Mouse (Mus musculus) yolk sac, embryonic 10.5 days (tissue): Measurements from ENCODE around the gene BC030870.
A peak's percentile ranks its signal among the peaks of the same experiment; 100 is the strongest.

Experiments used
- DNase-seq: peaks from one replicate; pipeline ENCODE4 v3.0.0-alpha.2; 2017; ENCODE audit warnings: low spot score

Gene BC030870

GRCm38 (mm10) chr8:65080731-65081130 lies 48.6 kb downstream of the BC030870 start:
- no peak for DNase-seq

GRCm38 (mm10) chr8:65074733-65075132 lies 54.6 kb downstream of the BC030870 start, which contains the start of gene Gm10663:
Gene Gm10663 (plus strand): TSS chr8:65075033.
- no peak for DNase-seq

DNA sequence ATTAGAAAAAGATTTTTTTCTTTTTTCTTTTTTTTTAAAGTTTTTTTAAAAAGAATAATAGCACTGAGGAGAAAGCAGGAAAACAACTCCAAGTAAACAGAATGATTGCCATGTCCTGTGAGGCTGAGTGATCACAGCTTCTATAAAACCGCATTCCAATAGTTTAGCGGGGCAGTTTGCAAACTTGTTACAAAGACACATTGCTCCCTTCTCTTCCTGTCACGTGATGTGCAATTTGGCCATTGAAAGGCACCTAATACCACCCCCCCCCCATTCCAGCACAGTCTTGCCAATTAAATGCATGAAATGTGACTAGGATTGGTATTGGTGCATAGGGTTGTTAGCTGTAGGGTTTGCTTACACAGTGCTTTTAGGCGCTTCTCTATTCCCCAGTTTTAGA lies 58.4 kb downstream of the BC030870 start:
- DNase-seq: no peak

DNA sequence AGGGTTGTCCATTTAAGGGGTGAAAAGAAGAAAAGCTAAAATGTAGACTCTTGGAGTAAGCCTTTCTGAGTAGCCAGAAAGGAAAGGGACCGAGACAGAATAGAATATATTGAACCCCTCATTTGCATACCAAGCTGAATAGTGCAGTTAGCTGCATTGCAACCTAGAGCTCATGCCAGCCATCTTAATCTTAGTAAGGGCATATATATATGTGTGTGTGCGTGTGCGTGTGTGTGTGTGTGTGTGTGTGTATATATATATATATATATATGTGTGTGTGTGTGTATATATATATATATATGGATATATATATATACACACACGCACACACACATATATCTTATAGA lies 60.9 kb downstream of the BC030870 start:
- no peak for DNase-seq

GRCm38 (mm10) chr8:65067694-65068472 lies 61.5 kb downstream of the BC030870 start:
- DNase-seq: no peak

- no peak for DNase-seq
Measured at GRCm38 (mm10) chr8:65067031-65067430, 62.3 kb downstream of the BC030870 start.

- no peak for DNase-seq
Measured at GRCm38 (mm10) chr8:65065622-65066021, 63.7 kb downstream of the BC030870 start.

DNA sequence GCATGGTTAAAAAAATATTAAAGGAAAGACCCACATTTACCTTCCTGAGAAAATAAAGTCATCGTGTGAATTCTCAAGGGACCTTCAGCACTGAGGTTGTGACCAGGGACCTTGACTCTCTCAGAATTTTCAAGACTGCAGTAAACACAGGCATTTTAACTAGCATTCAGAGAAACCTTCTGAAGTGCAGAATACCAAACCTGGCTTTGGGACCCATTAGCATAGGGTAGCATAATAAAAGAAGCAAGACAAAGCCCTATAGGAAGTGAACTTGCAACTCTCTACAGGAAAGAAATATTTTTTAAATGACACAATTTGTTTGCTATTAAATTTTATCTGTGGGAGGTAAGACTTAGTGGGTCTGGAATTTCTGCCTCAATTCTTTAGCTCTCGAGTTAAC lies 65.3 kb downstream of the BC030870 start:
- no peak for DNase-seq

DNA sequence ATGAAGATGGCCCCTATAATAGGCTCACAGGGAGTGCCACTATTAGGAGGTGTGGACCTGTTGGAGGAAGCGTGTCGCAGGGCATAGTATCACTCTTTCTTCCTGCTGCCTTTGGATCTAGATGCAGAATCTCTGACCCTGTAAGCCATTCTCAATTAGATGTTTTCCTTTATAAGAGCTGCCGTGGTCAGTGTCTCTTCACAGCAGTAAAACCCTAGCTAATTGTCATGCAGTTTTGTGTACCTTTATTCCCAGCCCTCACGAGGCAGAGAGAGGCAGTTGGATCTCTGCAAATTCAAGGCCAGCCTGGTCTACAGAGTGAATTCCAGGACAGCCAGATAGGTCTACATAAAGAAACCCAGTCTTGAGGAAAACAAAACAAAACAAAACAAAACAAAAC lies 67.2 kb downstream of the BC030870 start:
- no peak for DNase-seq

DNA sequence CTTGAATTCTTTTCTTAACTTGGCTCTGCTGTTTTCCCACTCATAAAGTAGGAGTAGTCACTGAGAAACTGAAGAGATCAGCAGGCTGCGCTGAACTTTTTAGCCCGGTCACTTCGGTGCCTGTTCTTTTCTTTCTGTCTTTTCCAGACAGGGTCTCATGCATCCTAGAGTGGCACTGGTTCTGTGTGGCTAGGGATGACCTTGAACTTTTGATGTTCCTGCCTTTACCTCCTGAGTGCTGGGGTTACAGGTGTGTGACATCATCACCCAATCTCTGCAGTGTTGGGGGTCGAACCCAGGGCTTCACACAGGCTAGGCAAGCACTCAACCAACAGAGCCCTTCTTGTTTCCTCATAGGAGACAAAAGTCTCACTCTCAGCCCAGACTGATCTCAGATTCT lies 72.6 kb downstream of the BC030870 start:
- no peak for DNase-seq

DNA sequence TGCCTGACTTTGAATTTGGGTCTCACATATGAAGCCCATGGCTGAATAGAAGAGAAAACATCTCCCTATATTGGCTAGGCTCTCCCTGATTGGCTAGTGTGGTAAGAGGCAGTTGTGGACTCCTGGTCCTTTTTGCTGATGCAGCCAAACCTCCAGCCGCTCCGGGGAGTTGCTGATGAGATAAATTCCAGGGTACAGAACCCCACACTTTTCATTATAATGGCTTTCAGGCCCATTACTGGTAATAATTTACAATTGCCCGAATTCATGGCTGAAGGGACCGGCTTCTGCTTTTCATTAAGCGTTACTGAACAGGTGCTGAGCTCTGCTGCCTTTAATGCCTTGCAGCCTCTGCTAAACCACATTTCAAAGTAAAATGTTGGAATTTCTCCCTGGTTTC lies 75.4 kb downstream of the BC030870 start:
- no peak for DNase-seq

DNA sequence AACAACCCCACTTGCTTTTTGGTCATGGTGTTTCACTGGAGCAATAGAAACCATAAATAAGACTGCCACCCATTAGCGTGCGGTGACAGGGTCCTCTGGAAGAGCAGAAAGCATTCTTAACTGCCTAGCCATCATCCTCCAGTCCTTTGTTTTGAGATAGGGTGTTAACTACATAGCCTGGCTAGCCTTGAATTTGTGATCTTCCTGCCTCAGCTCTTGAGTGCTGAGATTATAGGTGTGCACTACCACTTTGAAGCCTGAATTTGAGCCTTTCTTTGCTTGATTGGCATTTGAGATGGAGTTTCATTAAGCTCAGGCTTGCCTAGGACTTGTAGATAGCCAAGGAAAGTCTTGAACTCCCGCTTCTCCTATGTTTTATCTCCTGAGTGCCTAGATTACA lies 75.8 kb downstream of the BC030870 start:
- no peak for DNase-seq

GRCm38 (mm10) chr8:65047801-65048200 lies 81.6 kb downstream of the BC030870 start:
- no peak for DNase-seq

DNA sequence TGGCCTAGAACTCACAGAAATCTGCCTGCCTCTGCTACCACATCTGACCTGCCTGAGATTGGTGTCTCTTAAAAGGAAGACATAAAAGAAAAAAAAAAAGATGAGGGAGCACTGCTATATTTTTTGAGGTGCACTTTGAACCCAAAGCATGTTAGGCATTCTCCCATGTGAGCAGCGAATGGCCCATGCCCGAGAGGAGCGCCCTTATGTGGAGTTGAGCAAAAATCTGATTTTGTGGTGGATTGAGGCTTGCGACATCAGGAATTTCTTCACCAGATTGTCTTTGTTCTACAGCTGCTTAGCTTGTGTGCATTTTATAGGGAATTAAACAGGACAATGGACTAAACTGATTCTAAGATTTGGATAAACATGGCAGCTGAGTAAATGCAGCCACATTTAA lies 82.2 kb downstream of the BC030870 start:
- no peak for DNase-seq

GRCm38 (mm10) chr8:65046565-65046964 lies 82.8 kb downstream of the BC030870 start:
- DNase-seq: peak; percentile 77

DNA sequence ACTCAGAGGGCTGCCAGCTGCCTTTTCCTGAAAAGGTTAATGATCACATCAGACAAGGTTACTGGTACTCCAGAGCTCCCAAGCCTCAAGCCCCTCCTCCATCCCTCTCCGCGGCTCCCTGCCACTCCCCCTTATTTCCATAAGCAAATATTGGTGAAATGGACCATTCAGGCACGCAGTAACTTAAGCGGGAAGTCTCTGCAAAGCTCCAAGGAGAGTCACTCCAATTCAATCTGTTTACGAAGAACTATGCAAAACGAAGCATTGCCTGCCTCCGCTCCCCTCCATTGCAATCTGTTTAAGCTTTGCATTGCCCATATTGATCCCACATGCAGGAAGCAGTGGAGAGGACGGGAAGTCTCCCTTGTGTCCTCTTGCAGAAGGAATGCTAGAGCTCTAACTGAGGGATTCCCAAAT lies 92.2 kb downstream of the BC030870 start, which contains the start of gene Apela:
TSS of gene Apela (minus strand) at position 220 of the 417 bp plus-strand sequence.
- DNase-seq: peak; percentile 80
